Mouse (Mus musculus) CH12.LX (cell line): ENCODE measurements around the gene Gm14226.

ENCODE experiments used
- CHD2 ChIP-seq: IDR thresholded peaks from 2 replicates; pipeline ENCODE4 v1.6.1; 2011; ENCODE audit warnings: low read length, improper control_type of control experiment
- CTCF ChIP-seq, 2 experiments: IDR thresholded peaks in 1 of 2; conservative IDR thresholded peaks in 1 of 2; 2 replicates each; pipeline ENCODE4 v1.5.1; 2011 to 2012; ENCODE audit warnings: low read depth in 2 of 2, low read length in 2 of 2, improper control_type of control experiment in 1 of 2, inconsistent platforms in 1 of 2, mild to moderate bottlenecking in 1 of 2, moderate library complexity in 1 of 2
- E2F4 ChIP-seq: IDR thresholded peaks from 2 replicates; pipeline ENCODE4 v1.6.1; 2011; ENCODE audit warnings: low read depth, low read length, improper control_type of control experiment; ENCODE audit not compliant: insufficient replicate concordance
- EP300 ChIP-seq: IDR thresholded peaks from 2 replicates; pipeline ENCODE4 v1.6.1; 2011; ENCODE audit warnings: low read length, improper control_type of control experiment
- GABPA ChIP-seq: IDR thresholded peaks from 2 replicates; pipeline ENCODE4 v1.6.1; 2012; ENCODE audit warnings: low read depth, low read length, improper control_type of control experiment, inconsistent platforms; ENCODE audit not compliant: insufficient replicate concordance
- HCFC1 ChIP-seq: IDR thresholded peaks from 2 replicates; pipeline ENCODE4 v1.6.1; 2012; ENCODE audit warnings: low read depth, mild to moderate bottlenecking, inconsistent platforms, low read length, improper control_type of control experiment
- MAX ChIP-seq: IDR thresholded peaks from 2 replicates; pipeline ENCODE4 v1.6.1; 2011; ENCODE audit warnings: low read length, improper control_type of control experiment
- POLR2A ChIP-seq: IDR thresholded peaks from 2 replicates; pipeline ENCODE4 v1.6.1; 2011; ENCODE audit warnings: low read depth, mild to moderate bottlenecking, improper control_type of control experiment, low read length
- POLR2AphosphoS2 ChIP-seq: IDR thresholded peaks from 2 replicates; pipeline ENCODE4 v1.6.1; 2011; ENCODE audit warnings: low read depth, low read length, improper control_type of control experiment
- TBP ChIP-seq: conservative IDR thresholded peaks from 2 replicates; pipeline ENCODE4 v1.6.1; 2011; ENCODE audit warnings: low read depth, low read length, improper control_type of control experiment
- ZC3H11A ChIP-seq: IDR thresholded peaks from 2 replicates; pipeline ENCODE4 v1.6.1; 2012; ENCODE audit warnings: low read depth, mild to moderate bottlenecking, inconsistent platforms, low read length, improper control_type of control experiment
- ZMIZ1 ChIP-seq: IDR thresholded peaks from 2 replicates; pipeline ENCODE4 v1.6.1; 2012; ENCODE audit warnings: low read depth, mild to moderate bottlenecking, inconsistent platforms, low read length, improper control_type of control experiment
- ZNF384 ChIP-seq: IDR thresholded peaks from 2 replicates; pipeline ENCODE4 v1.6.1; 2012; ENCODE audit warnings: low read depth, low read length, improper control_type of control experiment, inconsistent platforms

- TF ChIP-seq CTCF (conservative IDR thresholded peaks at IDR 0.05 in 1 of 2, IDR thresholded peaks at IDR 0.05 in 1 of 2; ENCODE audit: low read depth in 2 of 2, low read length in 2 of 2): no peak
- TF ChIP-seq ZC3H11A: no peak
- TF ChIP-seq ZMIZ1: no peak
- no peak for TF ChIP-seq POLR2AphosphoS2
- TF ChIP-seq GABPA: no peak
- no peak for TF ChIP-seq CHD2
- no peak for TF ChIP-seq HCFC1
- TF ChIP-seq EP300: no peak
- no peak for TF ChIP-seq E2F4
- no peak for TF ChIP-seq MAX
- TF ChIP-seq POLR2A: no peak
- no peak for TF ChIP-seq TBP
- TF ChIP-seq ZNF384: no peak
Observed at GRCm38 (mm10) chr2:155044542-155044941, 26.5 kb downstream of the Gm14226 start.
